Mouse (Mus musculus): Measurements from ENCODE around the gene Shc2. TPM values are rescaled to one million over a fixed set of nuclear protein-coding genes. Genes with fewer than 3 reads are reported as not detected.

Shc2 gene
- polyA plus RNA-seq, 1 experiment from 2014 or later = 28.9 TPM

GRCm38 (mm10) chr10:79587061-79587751, 50.5 kb downstream of the Shc2 start, which contains the start of gene Theg:
Gene Theg, minus strand, starts transcription at chr10:79587331.
- H3K9me3 ChIP-seq (replicated peaks) = no peaks in the 10 kb centered on the region
- H3K4me3 ChIP-seq (replicated peaks) = no peak within 1 kb of the TSS
- no peak for ATAC-seq (ENCODE audit: low FRiP score)
- H3K9ac ChIP-seq (replicated peaks) = no peak within 1 kb of the TSS
- no peaks in the 10 kb centered on the region for H3K4me1 ChIP-seq
- H3K36me3 ChIP-seq = no peaks in the 10 kb centered on the region
- no peaks in the 10 kb centered on the region; the same call in 1 of the 2 replicates for H3K27me3 ChIP-seq (replicated peaks)
- H3K27ac ChIP-seq (replicated peaks) = no peak within 1 kb of the TSS
- H3K4me2 ChIP-seq = no peak within 1 kb of the TSS
- WGBS = 90% methylated on average over 5 of the region's 5 CpGs

- no peaks in the 10 kb centered on the region; the same call in 1 of the 2 replicates for H3K27me3 ChIP-seq (replicated peaks)
- no peak overlapping the region for H3K9ac ChIP-seq (replicated peaks)
- no peak overlapping the region for H3K4me2 ChIP-seq
- H3K4me1 ChIP-seq = no peaks in the 10 kb centered on the region
- no peak overlapping the region for H3K27ac ChIP-seq (replicated peaks)
- 84% methylated on average over 8 of the region's 8 CpGs for WGBS
- H3K9me3 ChIP-seq (replicated peaks) = no peaks in the 10 kb centered on the region
- H3K4me3 ChIP-seq (replicated peaks) = no peak overlapping the region
- no peak for ATAC-seq (ENCODE audit: low FRiP score)
- no peaks in the 10 kb centered on the region for H3K36me3 ChIP-seq
Measured at GRCm38 (mm10) chr10:79586243-79586642, 51.5 kb downstream of the Shc2 start.

- ATAC-seq (ENCODE audit: low FRiP score) = no peak
- WGBS = 96% methylated on average over 5 of the region's 5 CpGs
- no peak overlapping the region for H3K4me3 ChIP-seq (replicated peaks)
- H3K27ac ChIP-seq (replicated peaks) = no peak overlapping the region
- no peaks in the 10 kb centered on the region for H3K9me3 ChIP-seq (replicated peaks)
- no peak overlapping the region for H3K9ac ChIP-seq (replicated peaks)
- no peaks in the 10 kb centered on the region; the same call in 1 of the 2 replicates for H3K27me3 ChIP-seq (replicated peaks)
- no peaks in the 10 kb centered on the region for H3K4me1 ChIP-seq
- H3K36me3 ChIP-seq = no peaks in the 10 kb centered on the region
- H3K4me2 ChIP-seq = no peak overlapping the region
Measured at GRCm38 (mm10) chr10:79585723-79586122, 52.0 kb downstream of the Shc2 start.

- no peaks in the 10 kb centered on the region; the same call in 1 of the 2 replicates for H3K27me3 ChIP-seq (replicated peaks)
- H3K9ac ChIP-seq (replicated peaks) = no peak overlapping the region
- H3K4me2 ChIP-seq = no peak overlapping the region
- no peak overlapping the region for H3K4me3 ChIP-seq (replicated peaks)
- ATAC-seq (ENCODE audit: low FRiP score) = no peak
- no peak overlapping the region for H3K27ac ChIP-seq (replicated peaks)
- no peaks in the 10 kb centered on the region for H3K4me1 ChIP-seq
- no peaks in the 10 kb centered on the region for H3K36me3 ChIP-seq
- no peaks in the 10 kb centered on the region for H3K9me3 ChIP-seq (replicated peaks)
- 92% methylated on average over 6 of the region's 6 CpGs for WGBS
Measured at GRCm38 (mm10) chr10:79585136-79585535, 52.6 kb downstream of the Shc2 start.

- 88% methylated on average over 9 of the region's 9 CpGs for WGBS
- H3K9me3 ChIP-seq (replicated peaks) = no peaks in the 10 kb centered on the region
- no peak overlapping the region for H3K27ac ChIP-seq (replicated peaks)
- no peak for ATAC-seq (ENCODE audit: low FRiP score)
- H3K4me1 ChIP-seq = no peaks in the 10 kb centered on the region
- no peaks in the 10 kb centered on the region for H3K36me3 ChIP-seq
- H3K4me2 ChIP-seq = no peak overlapping the region
- no peak overlapping the region for H3K4me3 ChIP-seq (replicated peaks)
- no peaks in the 10 kb centered on the region; the same call in 1 of the 2 replicates for H3K27me3 ChIP-seq (replicated peaks)
- H3K9ac ChIP-seq (replicated peaks) = no peak overlapping the region
Measured at GRCm38 (mm10) chr10:79584426-79584825, 53.3 kb downstream of the Shc2 start.

GRCm38 (mm10) chr10:79584021-79584420, 53.7 kb downstream of the Shc2 start:
- H3K4me1 ChIP-seq = no peaks in the 10 kb centered on the region
- no peak overlapping the region for H3K4me3 ChIP-seq (replicated peaks)
- no peak overlapping the region for H3K9ac ChIP-seq (replicated peaks)
- H3K36me3 ChIP-seq = no peaks in the 10 kb centered on the region
- H3K4me2 ChIP-seq = no peak overlapping the region
- no peak for ATAC-seq (ENCODE audit: low FRiP score)
- no peaks in the 10 kb centered on the region; the same call in 1 of the 2 replicates for H3K27me3 ChIP-seq (replicated peaks)
- no peak overlapping the region for H3K27ac ChIP-seq (replicated peaks)
- 70% methylated on average over 7 of the region's 7 CpGs for WGBS
- H3K9me3 ChIP-seq (replicated peaks) = no peaks in the 10 kb centered on the region

- H3K9me3 ChIP-seq (replicated peaks) = no peaks in the 10 kb centered on the region
- no peaks in the 10 kb centered on the region for H3K27me3 ChIP-seq (replicated peaks)
- WGBS = 95% methylated on average over 8 of the region's 8 CpGs
Measured at GRCm38 (mm10) chr10:79581501-79581900, 56.2 kb downstream of the Shc2 start.

GRCm38 (mm10) chr10:79580811-79581210, 56.9 kb downstream of the Shc2 start:
- Histone ChIP-seq H3K4me3 (replicated peaks) (no peak overlapping the region), H3K9ac (replicated peaks) (no peak overlapping the region), H3K4me2 (no peak overlapping the region), H3K9me3 (replicated peaks) (no peaks in the 10 kb centered on the region), H3K27ac (replicated peaks) (no peak overlapping the region), H3K27me3 (replicated peaks) (no peaks in the 10 kb centered on the region), H3K36me3 (no peaks in the 10 kb centered on the region), H3K4me1 (no peaks in the 10 kb centered on the region)
- WGBS = 42% methylated on average over 6 of the region's 6 CpGs
- no peak for ATAC-seq (ENCODE audit: low FRiP score)

More at GRCm38 (mm10) chr10:79581501-79581900, 56.2 kb downstream of the Shc2 start:
- Histone ChIP-seq H3K4me2 (no peak overlapping the region), H3K27ac (replicated peaks) (no peak overlapping the region), H3K36me3 (no peaks in the 10 kb centered on the region), H3K9ac (replicated peaks) (no peak overlapping the region), H3K4me1 (no peaks in the 10 kb centered on the region), H3K4me3 (replicated peaks) (no peak overlapping the region)
- ATAC-seq (ENCODE audit: low FRiP score) = no peak

- Histone ChIP-seq H3K4me3 (replicated peaks) (no peak overlapping the region), H3K36me3 (no peaks in the 10 kb centered on the region), H3K4me1 (no peaks in the 10 kb centered on the region), H3K9ac (replicated peaks) (no peak overlapping the region), H3K9me3 (replicated peaks) (no peaks in the 10 kb centered on the region), H3K27ac (replicated peaks) (no peak overlapping the region), H3K27me3 (replicated peaks) (no peaks in the 10 kb centered on the region), H3K4me2 (no peak overlapping the region)
- 73% methylated on average over 7 of the region's 7 CpGs for WGBS
- ATAC-seq (ENCODE audit: low FRiP score) = no peak
Measured at GRCm38 (mm10) chr10:79580356-79580755, 57.4 kb downstream of the Shc2 start.

GRCm38 (mm10) chr10:79579781-79580180, 57.9 kb downstream of the Shc2 start:
- 82% methylated on average over 12 of the region's 12 CpGs for WGBS
- no peak overlapping the region for H3K4me3 ChIP-seq (replicated peaks)
- no peaks in the 10 kb centered on the region for H3K9me3 ChIP-seq (replicated peaks)
- no peaks in the 10 kb centered on the region for H3K4me1 ChIP-seq
- H3K9ac ChIP-seq (replicated peaks) = no peak overlapping the region
- ATAC-seq (ENCODE audit: low FRiP score) = no peak
- H3K36me3 ChIP-seq = no peaks in the 10 kb centered on the region
- H3K27ac ChIP-seq (replicated peaks) = no peak overlapping the region
- no peak overlapping the region for H3K4me2 ChIP-seq
- H3K27me3 ChIP-seq (replicated peaks) = no peaks in the 10 kb centered on the region

- H3K9me3 ChIP-seq (replicated peaks) = no peaks in the 10 kb centered on the region
- no peak overlapping the region for H3K4me2 ChIP-seq
- no peak overlapping the region for H3K4me3 ChIP-seq (replicated peaks)
- H3K36me3 ChIP-seq = no peaks in the 10 kb centered on the region
- no peaks in the 10 kb centered on the region for H3K27me3 ChIP-seq (replicated peaks)
- ATAC-seq (ENCODE audit: low FRiP score) = no peak
- H3K9ac ChIP-seq (replicated peaks) = no peak overlapping the region
- H3K27ac ChIP-seq (replicated peaks) = no peak overlapping the region
- 81% methylated on average over 7 of the region's 7 CpGs for WGBS
- H3K4me1 ChIP-seq = no peaks in the 10 kb centered on the region
Measured at GRCm38 (mm10) chr10:79578891-79579290, 58.8 kb downstream of the Shc2 start.

- no peak overlapping the region for H3K27ac ChIP-seq (replicated peaks)
- no peak overlapping the region for H3K4me3 ChIP-seq (replicated peaks)
- H3K9ac ChIP-seq (replicated peaks) = no peak overlapping the region
- no peak for ATAC-seq (ENCODE audit: low FRiP score)
- H3K4me1 ChIP-seq = no peaks in the 10 kb centered on the region
- H3K36me3 ChIP-seq = no peaks in the 10 kb centered on the region
- no peak overlapping the region for H3K4me2 ChIP-seq
- no peaks in the 10 kb centered on the region for H3K9me3 ChIP-seq (replicated peaks)
- H3K27me3 ChIP-seq (replicated peaks) = no peaks in the 10 kb centered on the region
- 61% methylated on average over 9 of the region's 9 CpGs for WGBS
Measured at GRCm38 (mm10) chr10:79578276-79578675, 59.4 kb downstream of the Shc2 start.
